Mouse (Mus musculus): Measurements from ENCODE around the gene Pafah1b2. TPM values are rescaled to one million over a fixed set of nuclear protein-coding genes. Genes with fewer than 3 reads are reported as not detected.

Gene Pafah1b2
- total RNA-seq (2023): 10 to 100 TPM; 46.4 to 51.3 TPM

GRCm38 (mm10) chr9:46012091-46013008, at the start of gene Pafah1b2, which contains the start of gene Sik3:
Gene Pafah1b2 (minus strand): TSS chr9:46012690.
Gene Sik3 (plus strand): TSS chr9:46012820.

GRCm38 (mm10) chr9:45955107-45955963, 57.2 kb downstream of the Pafah1b2 start, which contains the start of gene Sidt2:
Gene Sidt2 (minus strand): TSS chr9:45955258.

GRCm38 (mm10) chr9:45935628-45936210, 76.8 kb downstream of the Pafah1b2 start, which contains the start of gene Tagln:
Gene Tagln (minus strand): TSS chr9:45936058.

Other genes with a start within 250 kb of the Pafah1b2 start
- 10 to 100 TPM; 22.8 to 27.1 TPM for gene Cep164, start 184.0 kb downstream of the Pafah1b2 start, total RNA-seq (2023)
- 10 to 100 TPM; 10.9 to 12.5 TPM for gene Bace1, start 174.1 kb downstream of the Pafah1b2 start, total RNA-seq (2023)
- 10 to 100 TPM; 59.9 to 64.2 TPM for gene Pcsk7, start 106.2 kb downstream of the Pafah1b2 start, total RNA-seq (2023)
- 10 to 100 TPM; 28.4 to 33.3 TPM for gene Rnf214, start 105.8 kb downstream of the Pafah1b2 start, total RNA-seq (2023)
- gene Tagln, start 76.6 kb downstream of the Pafah1b2 start, total RNA-seq (2023): under 1 TPM; 0.31 to 0.58 TPM
- 100 to 1,000 TPM; 229 to 241 TPM for gene Sidt2, start 57.4 kb downstream of the Pafah1b2 start, total RNA-seq (2023)
- 10 to 100 TPM; 54.3 to 55.2 TPM for gene Sik3, start 130 bp upstream of the Pafah1b2 start, total RNA-seq (2023)
- gene Apoa1, start 215.9 kb upstream of the Pafah1b2 start, total RNA-seq (2023): not detected
- gene Apoc3, start 222.9 kb upstream of the Pafah1b2 start, total RNA-seq (2023): not detected
- not detected for gene Apoa4, start 228.0 kb upstream of the Pafah1b2 start, total RNA-seq (2023)